ENCODE assay signal across 9 mouse cellular contexts in genomic region chr17:34971694-34972068, GRCm38 (mm10). TPM values are rescaled to one million over a fixed set of nuclear protein-coding genes. Genes with fewer than 3 reads are reported as not detected.
DNase-seq lines count a peak whose midpoint lies in the region; ATAC-seq and TF ChIP-seq lines count a peak whose summit lies in the region.
"Not testable (repeated sequence)": the region's sequence is repeated elsewhere in the genome, so short reads cannot be mapped to it uniquely, and the experiment has no call there.
"Had no signal": no experiment of that assay in that cellular context is flagged by ENCODE, and none has a peak within 500 bp of the region (broad histone marks: within the 10 kb centered on the region; RNA-seq: fewer than 3 reads in every experiment).

No protein-coding gene starts in this region.

- H3K36me3 ChIP-seq in embryonic facial prominence, embryonic 12.5 days; forebrain, embryonic 16.5 days (ENCODE audit: control insufficient read depth, insufficient read depth); hindbrain, embryonic 10.5 days; limb, embryonic 15.5 days; lung, postnatal 0 days (ENCODE audit: insufficient read depth, low read length); neural tube, embryonic 11.5 days (ENCODE audit: control insufficient read depth, insufficient read depth, low read length); thymus, adult 2 months (ENCODE audit: control insufficient read depth, insufficient read depth, low read length): not testable (repeated sequence)

- H3K4me2 ChIP-seq in embryonic facial prominence, embryonic 12.5 days (replicated peaks), result peak overlapping the region; percentile 65
- peak overlapping the region; percentile 64 for H3K4me2 ChIP-seq in forebrain, embryonic 16.5 days (ENCODE audit: low read length)
- peak overlapping the region; percentile 78 for H3K4me2 ChIP-seq in limb, embryonic 15.5 days
- H3K4me2 ChIP-seq in lung, postnatal 0 days (replicated peaks; ENCODE audit: low read depth, low read length), result peak overlapping the region; percentile 55
- H3K4me2 ChIP-seq in neural tube, embryonic 11.5 days (ENCODE audit: low read depth), result peak overlapping the region; percentile 69

- peak overlapping the region; percentile 35 for H3K4me3 ChIP-seq in embryonic facial prominence, embryonic 12.5 days
- peak overlapping the region; percentile 44 for H3K4me3 ChIP-seq in forebrain, embryonic 16.5 days (replicated peaks; ENCODE audit: low read length)
- peak overlapping the region; percentile 50 for H3K4me3 ChIP-seq in hindbrain, embryonic 10.5 days
- H3K4me3 ChIP-seq in limb, embryonic 15.5 days, result peak overlapping the region; percentile 43
- H3K4me3 ChIP-seq in lung, postnatal 0 days (ENCODE audit: low read depth, low read length), result peak overlapping the region; percentile 26; the same call in 1 of the 2 replicates
- peak overlapping the region; percentile 25; the same call in 1 of the 2 replicates for H3K4me3 ChIP-seq in neural tube, embryonic 11.5 days (ENCODE audit: low read depth, low read length)
- H3K4me3 ChIP-seq in thymus, adult 2 months (ENCODE audit: control insufficient read depth, insufficient read depth, low read length), result peak overlapping the region; percentile 32

- 4% methylated on average over 34 of the region's 43 CpGs for WGBS in embryonic facial prominence, embryonic 12.5 days
- under 1% methylated on average over 17 of the region's 43 CpGs for WGBS in forebrain, embryonic 16.5 days
- 3% methylated on average over 32 of the region's 43 CpGs for WGBS in hindbrain, embryonic 10.5 days
- WGBS in limb, embryonic 15.5 days, result 2% methylated on average over 24 of the region's 43 CpGs
- 4% methylated on average over 10 of the region's 43 CpGs for WGBS in lung, postnatal 0 days
- WGBS in neural tube, embryonic 11.5 days, result 0% methylated on average over 6 of the region's 43 CpGs
- 4% methylated on average over 29 of the region's 43 CpGs for WGBS in thymus, adult 2 months

- not testable (repeated sequence) for H3K4me1 ChIP-seq in embryonic facial prominence, embryonic 12.5 days; forebrain, embryonic 16.5 days (replicated peaks; ENCODE audit: control insufficient read depth, insufficient read depth, low read length); hindbrain, embryonic 10.5 days (replicated peaks); limb, embryonic 15.5 days; lung, postnatal 0 days (ENCODE audit: insufficient read depth, low read depth, low read length); neural tube, embryonic 11.5 days (ENCODE audit: control insufficient read depth, insufficient read depth, low read length); thymus, adult 2 months (replicated peaks; ENCODE audit: control insufficient read depth, insufficient read depth, low read length)

- TF ChIP-seq CTCF in lung, postnatal 0 days (IDR thresholded peaks at IDR 0.05); thymus, adult 2 months (IDR thresholded peaks at IDR 0.05; ENCODE audit: borderline replicate concordance, control insufficient read depth, extremely low read depth, insufficient read depth, low read length, poor library complexity): not testable (repeated sequence)

- ATAC-seq in embryonic facial prominence, embryonic 12.5 days (ENCODE audit: insufficient number of reproducible peaks, insufficient read depth, low FRiP score, low TSS enrichment), result not testable (repeated sequence)
- peak; percentile 67 for ATAC-seq in forebrain, embryonic 16.5 days
- peak; percentile 16; the same call in 1 of the 2 replicates for ATAC-seq in limb, embryonic 15.5 days (ENCODE audit: insufficient number of reproducible peaks, low FRiP score, low TSS enrichment, low read depth)
- ATAC-seq in lung, postnatal 0 days, result peak; percentile 18
- ATAC-seq in neural tube, embryonic 11.5 days (ENCODE audit: insufficient read depth, low FRiP score, low TSS enrichment), result peak; percentile 43; the same call in 1 of the 2 replicates

- DNase-seq in hindbrain, embryonic 10.5 days (ENCODE audit: low spot score); lung, postnatal 0 days (ENCODE audit: low spot score); neural tube, embryonic 11.5 days (ENCODE audit: low spot score); thymus, adult 2 months: not testable (repeated sequence)
- peak; percentile 41 for DNase-seq in kidney, adult 18-20 months

- not testable (repeated sequence) for H3K27ac ChIP-seq in embryonic facial prominence, embryonic 12.5 days; forebrain, embryonic 16.5 days (ENCODE audit: low read length); hindbrain, embryonic 10.5 days; limb, embryonic 15.5 days; lung, postnatal 0 days (ENCODE audit: low read length); neural tube, embryonic 11.5 days (ENCODE audit: low read depth, low read length); thymus, adult 2 months (ENCODE audit: control insufficient read depth, insufficient read depth, low read length)

- not testable (repeated sequence) for H3K9me3 ChIP-seq in embryonic facial prominence, embryonic 12.5 days; forebrain, embryonic 16.5 days (ENCODE audit: control insufficient read depth, low read length); hindbrain, embryonic 10.5 days; limb, embryonic 15.5 days; lung, postnatal 0 days (ENCODE audit: low read length); neural tube, embryonic 11.5 days (ENCODE audit: control insufficient read depth, low read length)

- H3K9ac ChIP-seq in embryonic facial prominence, embryonic 12.5 days; limb, embryonic 15.5 days; lung, postnatal 0 days (replicated peaks; ENCODE audit: low read depth); neural tube, embryonic 11.5 days (ENCODE audit: low read length): not testable (repeated sequence)
- 0 out of 2 replicates have a peak overlapping the region, but pooled peaks have one; percentile 25 for H3K9ac ChIP-seq in forebrain, embryonic 16.5 days (replicated peaks; ENCODE audit: low read depth, low read length)

- H3K27me3 ChIP-seq in embryonic facial prominence, embryonic 12.5 days, result peaks cover 26% of the 10 kb centered on the region
- H3K27me3 ChIP-seq in forebrain, embryonic 16.5 days (replicated peaks; ENCODE audit: control insufficient read depth, insufficient read depth, low read length), result peaks cover 18% of the 10 kb centered on the region
- H3K27me3 ChIP-seq in hindbrain, embryonic 10.5 days (ENCODE audit: insufficient read depth, poor library complexity, severe bottlenecking), result peaks cover 53% of the 10 kb centered on the region
- peaks cover 26% of the 10 kb centered on the region for H3K27me3 ChIP-seq in limb, embryonic 15.5 days
- not testable (repeated sequence) for H3K27me3 ChIP-seq in lung, postnatal 0 days (replicated peaks; ENCODE audit: insufficient read depth, low read length)
- H3K27me3 ChIP-seq in neural tube, embryonic 11.5 days (ENCODE audit: control insufficient read depth, insufficient read depth, low read length), result peaks cover 21% of the 10 kb centered on the region
- peaks cover 18% of the 10 kb centered on the region; the same call in 1 of the 2 replicates for H3K27me3 ChIP-seq in thymus, adult 2 months (ENCODE audit: control insufficient read depth, insufficient read depth, low read length)

- not testable (repeated sequence) for TF ChIP-seq POLR2A in thymus, adult 2 months (IDR thresholded peaks at IDR 0.05; ENCODE audit: control insufficient read depth, extremely low read depth, insufficient read depth, low read length, poor library complexity)

- TF ChIP-seq EP300 in lung, postnatal 0 days (IDR thresholded peaks at IDR 0.05), result not testable (repeated sequence)

RNA-seq across cellular contexts. Expression of gene Hspa1a, which starts 0.3 kb away (rescaled TPM):
- polyA plus RNA-seq in embryonic facial prominence, embryonic 12.5 days (2016; fragmentation: Nextera tagmentation; extraction: Ambion mirVana), result 4.2 and 4.9 TPM in 2 replicates
- 3.3 and 5.2 TPM in 2 replicates for polyA plus RNA-seq in forebrain, embryonic 16.5 days (2015; fragmentation: Nextera tagmentation; extraction: Ambion mirVana)
- polyA plus RNA-seq in hindbrain, embryonic 10.5 days (2016; fragmentation: Nextera tagmentation; extraction: Ambion mirVana), result 0.90 and 1.7 TPM in 2 replicates
- polyA plus RNA-seq in limb, embryonic 15.5 days (2015; fragmentation: Nextera tagmentation; extraction: Ambion mirVana), result 31.7 and 32.0 TPM in 2 replicates
- 8.2 and 11.9 TPM in 2 replicates for polyA plus RNA-seq in lung, postnatal 0 days (2015; fragmentation: Nextera tagmentation; extraction: Ambion mirVana)
- polyA plus RNA-seq in neural tube, embryonic 11.5 days (2014; fragmentation: Nextera tagmentation; extraction: Ambion mirVana), result 1.1 and 1.9 TPM in 2 replicates
- polyA plus RNA-seq in thymus, adult 2 months (2012; rRNA removed), result 10.0 and 12.2 TPM in 2 replicates

RNA-seq across cellular contexts. Expression of gene Hspa1l, which starts 0.8 kb away (rescaled TPM):
- 0.84 and 0.99 TPM in 2 replicates for polyA plus RNA-seq in embryonic facial prominence, embryonic 12.5 days (2016; fragmentation: Nextera tagmentation; extraction: Ambion mirVana)
- 1.5 and 1.7 TPM in 2 replicates for polyA plus RNA-seq in forebrain, embryonic 16.5 days (2015; fragmentation: Nextera tagmentation; extraction: Ambion mirVana)
- 0.76 and 0.78 TPM in 2 replicates for polyA plus RNA-seq in hindbrain, embryonic 10.5 days (2016; fragmentation: Nextera tagmentation; extraction: Ambion mirVana)
- 0.46 and 0.65 TPM in 2 replicates for polyA plus RNA-seq in limb, embryonic 15.5 days (2015; fragmentation: Nextera tagmentation; extraction: Ambion mirVana)
- 0.70 and 0.79 TPM in 2 replicates for polyA plus RNA-seq in lung, postnatal 0 days (2015; fragmentation: Nextera tagmentation; extraction: Ambion mirVana)
- 1.8 and 2.0 TPM in 2 replicates for polyA plus RNA-seq in neural tube, embryonic 11.5 days (2014; fragmentation: Nextera tagmentation; extraction: Ambion mirVana)
- polyA plus RNA-seq in thymus, adult 2 months (2012; rRNA removed), result 0.06 and 0.28 TPM in 2 replicates

RNA-seq across cellular contexts. Expression of gene Gm20481, which starts 2.0 kb away (rescaled TPM):
- polyA plus RNA-seq in embryonic facial prominence, embryonic 12.5 days (2016; fragmentation: Nextera tagmentation; extraction: Ambion mirVana), result not detected in 2 replicates
- polyA plus RNA-seq in forebrain, embryonic 16.5 days (2015; fragmentation: Nextera tagmentation; extraction: Ambion mirVana), result not detected in 2 replicates
- 0.42 TPM in 1 of 2 replicates, not detected in the other for polyA plus RNA-seq in hindbrain, embryonic 10.5 days (2016; fragmentation: Nextera tagmentation; extraction: Ambion mirVana)
- polyA plus RNA-seq in limb, embryonic 15.5 days (2015; fragmentation: Nextera tagmentation; extraction: Ambion mirVana), result not detected in 2 replicates
- not detected in 2 replicates for polyA plus RNA-seq in lung, postnatal 0 days (2015; fragmentation: Nextera tagmentation; extraction: Ambion mirVana)
- polyA plus RNA-seq in neural tube, embryonic 11.5 days (2014; fragmentation: Nextera tagmentation; extraction: Ambion mirVana), result not detected in 2 replicates
- polyA plus RNA-seq in thymus, adult 2 months (2012; rRNA removed), result not detected in 2 replicates
- polyA plus RNA-seq: thymus, postnatal 0 days had no signal

RNA-seq across cellular contexts. Expression of gene Lsm2, which starts 10.0 kb away (rescaled TPM):
- polyA plus RNA-seq in embryonic facial prominence, embryonic 12.5 days (2016; fragmentation: Nextera tagmentation; extraction: Ambion mirVana), result 212 and 230 TPM in 2 replicates
- polyA plus RNA-seq in forebrain, embryonic 16.5 days (2015; fragmentation: Nextera tagmentation; extraction: Ambion mirVana), result 119 and 121 TPM in 2 replicates
- polyA plus RNA-seq in hindbrain, embryonic 10.5 days (2016; fragmentation: Nextera tagmentation; extraction: Ambion mirVana), result 278 and 314 TPM in 2 replicates
- 143 and 159 TPM in 2 replicates for polyA plus RNA-seq in limb, embryonic 15.5 days (2015; fragmentation: Nextera tagmentation; extraction: Ambion mirVana)
- polyA plus RNA-seq in lung, postnatal 0 days (2015; fragmentation: Nextera tagmentation; extraction: Ambion mirVana), result 47.3 and 55.4 TPM in 2 replicates
- 209 and 211 TPM in 2 replicates for polyA plus RNA-seq in neural tube, embryonic 11.5 days (2014; fragmentation: Nextera tagmentation; extraction: Ambion mirVana)
- 207 and 265 TPM in 2 replicates for polyA plus RNA-seq in thymus, adult 2 months (2012; rRNA removed)

RNA-seq across cellular contexts. Expression of gene Hspa1b, which starts 12.6 kb away (rescaled TPM):
- polyA plus RNA-seq in embryonic facial prominence, embryonic 12.5 days (2016; fragmentation: Nextera tagmentation; extraction: Ambion mirVana), result 0.33 and 0.36 TPM in 2 replicates
- polyA plus RNA-seq in forebrain, embryonic 16.5 days (2015; fragmentation: Nextera tagmentation; extraction: Ambion mirVana), result 0.14 TPM in 1 of 2 replicates, not detected in the other
- 0.09 and 0.20 TPM in 2 replicates for polyA plus RNA-seq in hindbrain, embryonic 10.5 days (2016; fragmentation: Nextera tagmentation; extraction: Ambion mirVana)
- 3.3 and 3.6 TPM in 2 replicates for polyA plus RNA-seq in limb, embryonic 15.5 days (2015; fragmentation: Nextera tagmentation; extraction: Ambion mirVana)
- 0.35 and 0.50 TPM in 2 replicates for polyA plus RNA-seq in lung, postnatal 0 days (2015; fragmentation: Nextera tagmentation; extraction: Ambion mirVana)
- polyA plus RNA-seq in neural tube, embryonic 11.5 days (2014; fragmentation: Nextera tagmentation; extraction: Ambion mirVana), result 0.13 and 0.37 TPM in 2 replicates
- polyA plus RNA-seq in thymus, adult 2 months (2012; rRNA removed), result 22.7 and 26.5 TPM in 2 replicates
